Mouse (Mus musculus) liver (tissue): ENCODE data around the gene Fktn.
"Not testable (repeated sequence)": the region's sequence is repeated elsewhere in the genome, so short reads cannot be mapped to it uniquely, and the experiment has no call there.

ENCODE experiments used
- DNase-seq: peaks from one replicate; pipeline ENCODE4 v3.0.0-alpha.2; 2020; ENCODE audit warnings: mixed read lengths

Gene Fktn

DNA sequence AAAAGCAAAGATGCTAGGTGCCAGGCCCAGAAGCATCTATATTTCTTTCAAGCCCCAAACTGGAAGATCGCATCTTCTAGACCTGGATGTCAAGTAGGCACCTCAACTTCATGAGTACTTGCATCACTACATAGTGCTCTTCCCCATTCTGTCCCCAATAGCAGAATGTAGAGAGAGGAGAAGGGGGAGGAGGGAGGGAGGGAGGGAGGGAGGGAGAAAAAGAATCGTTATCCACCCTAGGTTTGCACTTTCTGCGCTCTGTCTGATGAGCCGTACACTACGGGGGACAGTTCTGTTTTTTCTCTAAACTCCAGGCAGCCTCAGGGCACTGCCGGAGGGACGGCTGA, at the start of gene Fktn:
Gene Fktn (plus strand): TSS at position 295 of the 347 bp plus-strand sequence.
- DNase-seq: no peak

DNA sequence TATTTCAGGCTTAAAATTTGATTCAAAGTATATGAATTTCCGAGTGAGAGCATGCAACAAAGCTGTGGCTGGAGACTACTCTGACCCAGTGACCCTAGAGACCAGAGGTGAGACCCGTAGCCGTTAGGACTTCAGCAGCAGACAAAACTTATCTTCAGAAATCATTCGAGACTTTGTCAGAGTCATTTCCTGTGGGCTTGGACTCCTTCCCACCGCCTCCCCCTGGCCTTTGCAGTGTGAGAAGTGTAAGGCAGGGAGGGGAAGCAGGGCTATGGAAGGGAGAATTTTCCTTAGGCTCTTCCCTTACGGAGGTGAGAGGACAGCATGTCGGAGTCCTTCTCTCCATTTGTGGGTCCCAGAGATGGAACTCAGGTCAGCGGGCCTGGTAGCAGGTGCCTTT, 31.7 kb upstream of the Fktn start:
- DNase-seq: no peak

DNA sequence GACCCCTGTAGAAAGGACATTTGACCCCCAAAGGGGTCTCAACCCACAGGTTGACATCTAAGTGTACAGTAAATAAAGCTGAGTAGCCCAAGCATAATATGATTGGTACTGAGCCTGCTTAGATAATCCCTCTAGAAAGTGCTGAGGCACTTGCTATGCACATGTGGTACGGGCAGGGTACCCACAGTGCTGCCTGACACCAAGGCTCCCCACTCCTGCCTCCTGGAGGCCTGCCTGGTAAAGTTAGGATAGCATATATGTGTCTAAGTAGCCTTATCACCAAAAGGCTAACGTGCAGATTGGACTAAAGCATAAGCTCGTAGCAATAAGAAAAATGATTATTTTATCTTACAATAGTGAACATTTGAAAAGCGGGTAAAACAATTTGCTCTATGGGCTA, 24.8 kb upstream of the Fktn start:
- DNase-seq: no peak

DNA sequence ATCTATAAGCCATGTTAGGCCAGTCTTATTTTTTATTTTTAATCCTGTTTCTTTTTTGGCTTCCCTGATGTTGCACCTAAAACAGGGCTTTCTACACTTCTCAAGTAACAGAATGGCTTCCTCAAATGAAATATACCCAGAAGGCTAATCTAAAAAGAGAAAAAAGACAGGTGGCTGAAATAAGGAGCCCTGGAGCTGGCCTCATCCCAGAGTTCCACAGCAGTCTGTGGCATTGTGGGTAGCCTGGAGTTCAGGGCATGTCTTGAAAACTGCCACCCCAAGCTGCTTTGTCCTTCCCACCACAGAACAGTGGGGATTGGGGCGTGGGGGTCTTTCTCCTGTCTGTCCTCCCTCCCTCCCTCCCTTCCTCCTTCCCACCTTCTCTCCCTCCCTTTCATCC, 22.4 kb upstream of the Fktn start:
- DNase-seq: no peak

DNA sequence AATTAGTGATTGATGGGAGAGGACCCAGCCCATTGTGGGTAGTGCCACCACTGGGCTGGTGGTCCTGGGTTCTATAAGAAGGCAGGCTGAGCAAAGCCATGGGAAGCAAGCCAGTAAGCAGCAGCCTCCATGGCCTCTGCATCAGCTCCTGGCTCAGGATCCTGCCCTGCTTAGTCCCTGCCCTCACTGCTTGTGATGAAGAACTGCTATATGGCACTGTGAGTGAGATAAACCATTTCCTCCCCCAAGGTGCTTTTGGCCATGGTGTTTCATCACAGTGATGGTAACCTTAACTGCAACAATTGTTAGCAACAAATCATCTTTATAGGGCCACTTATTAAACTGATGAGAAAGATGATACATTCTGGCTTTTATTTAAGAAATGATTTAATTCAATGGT, 4.6 kb upstream of the Fktn start:
- DNase-seq: not testable (repeated sequence)

DNA sequence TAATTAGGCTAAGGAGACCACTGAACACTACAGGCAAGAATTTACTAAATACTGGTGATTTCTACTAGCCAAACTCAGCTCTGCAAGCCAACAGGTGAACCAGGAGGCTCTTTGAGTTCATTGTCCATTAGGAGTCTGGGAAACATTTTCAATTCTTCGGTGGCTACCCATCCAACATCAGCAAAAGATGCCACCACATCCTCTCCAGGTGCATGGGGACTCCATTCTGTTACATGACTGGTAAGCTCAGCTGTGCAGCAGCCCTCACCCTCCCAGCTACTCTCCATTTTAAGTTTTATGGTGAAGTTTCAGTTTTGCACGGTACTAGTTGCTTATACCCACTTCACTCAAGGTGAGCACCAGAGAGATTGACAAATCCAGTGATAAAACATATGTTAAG, 3.8 kb upstream of the Fktn start:
- DNase-seq: no peak

DNA sequence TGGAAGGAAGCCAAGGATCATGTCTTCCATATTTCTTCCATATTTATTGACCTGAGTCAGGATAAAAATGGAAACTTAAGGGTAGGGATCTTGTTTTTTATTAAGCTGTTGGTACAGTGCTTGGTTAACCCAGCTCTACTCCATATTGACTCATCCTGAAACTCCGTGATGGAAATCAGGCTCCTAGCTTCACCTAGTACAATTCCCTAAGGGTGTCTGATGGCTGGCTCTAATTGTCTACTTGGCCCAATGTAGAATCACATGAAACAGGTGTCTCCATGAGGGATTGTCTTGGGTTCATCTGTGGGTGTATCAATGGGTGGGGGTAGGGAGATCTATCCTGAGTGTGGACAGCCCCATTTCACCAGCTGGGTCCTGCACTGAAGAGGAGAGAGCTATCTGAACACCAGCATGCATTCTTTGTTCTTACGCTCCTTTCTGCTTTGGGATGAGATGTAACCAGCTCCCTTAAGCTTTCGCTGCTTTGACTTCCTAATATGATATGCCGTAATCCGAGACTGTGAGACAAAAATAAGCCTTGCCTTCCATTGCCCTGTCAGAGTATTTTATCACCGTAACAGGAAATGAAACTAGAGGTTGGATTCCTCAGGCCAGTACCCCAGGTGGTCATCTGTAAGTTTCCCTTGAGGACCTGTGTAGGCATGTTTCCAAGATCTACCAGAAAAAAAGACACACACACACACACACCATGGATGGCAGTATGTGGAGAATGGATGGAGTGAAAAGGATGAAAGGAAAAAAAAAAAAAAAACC, 3.1 kb upstream of the Fktn start:
- no peak for DNase-seq

DNA sequence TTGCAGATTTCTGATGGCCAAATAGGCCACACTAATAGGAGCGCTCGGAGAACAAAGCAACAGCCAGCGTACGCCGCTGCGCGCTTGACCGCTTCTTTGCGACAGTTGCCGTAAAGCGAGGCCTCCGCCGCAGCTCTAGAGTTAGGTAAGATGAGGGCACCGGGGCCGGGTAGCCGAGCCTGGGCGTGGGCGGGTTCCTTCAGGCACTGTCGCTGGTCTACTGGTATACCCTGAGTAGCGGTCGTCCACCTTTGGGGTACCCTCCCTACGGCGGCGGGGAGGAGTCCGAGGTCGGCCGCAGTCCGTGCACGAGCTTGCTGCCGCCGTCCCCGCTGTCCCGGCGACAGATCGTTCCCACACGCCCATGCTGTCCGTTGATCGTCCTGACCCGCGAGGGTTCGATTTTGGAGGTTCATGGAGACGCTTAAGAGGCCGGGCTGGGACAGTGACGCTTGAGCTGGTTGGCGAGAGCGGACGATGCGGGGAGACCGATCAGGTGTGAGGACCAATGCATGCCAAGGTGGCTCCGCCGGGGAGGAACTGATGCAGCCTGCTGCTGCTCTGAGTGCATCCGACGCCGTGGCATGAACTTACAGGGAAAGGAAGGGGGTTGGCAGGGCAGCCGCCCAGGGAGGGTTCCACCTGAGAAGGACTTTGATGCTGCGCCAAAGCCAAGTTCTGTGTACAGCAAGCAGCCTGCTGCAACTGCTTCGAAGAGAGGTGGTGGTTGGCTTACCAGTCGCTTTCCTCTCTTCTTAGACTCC, 435 bp downstream of the Fktn start:
- peak; percentile 90 for DNase-seq

DNA sequence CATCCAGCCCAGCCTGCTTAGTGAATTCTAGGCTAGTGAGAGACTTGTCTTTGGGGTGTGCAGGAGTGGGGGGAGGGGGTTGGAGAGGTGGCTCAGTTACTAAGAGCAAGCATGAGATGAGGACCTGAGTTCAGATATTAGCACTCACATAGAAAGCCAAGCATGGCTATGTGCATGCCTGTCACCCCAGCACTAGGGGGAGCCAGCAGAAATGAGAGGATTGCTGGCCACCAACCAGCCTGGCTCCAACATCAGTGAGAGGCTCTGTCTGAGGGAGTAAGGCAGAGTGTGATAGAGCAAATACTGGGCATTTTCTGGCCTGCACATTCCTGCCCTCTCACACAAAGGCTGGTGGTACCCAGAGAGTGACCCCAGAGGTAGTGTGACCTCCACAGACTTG, 2.2 kb downstream of the Fktn start:
- peak; percentile 8 for DNase-seq

- no peak for DNase-seq
These were observed 3.7 kb downstream of the Fktn start for GRCm38 (mm10) chr4:53717546-53717945.

- no peak for DNase-seq
These were observed 4.5 kb downstream of the Fktn start for GRCm38 (mm10) chr4:53718261-53718660.

DNA sequence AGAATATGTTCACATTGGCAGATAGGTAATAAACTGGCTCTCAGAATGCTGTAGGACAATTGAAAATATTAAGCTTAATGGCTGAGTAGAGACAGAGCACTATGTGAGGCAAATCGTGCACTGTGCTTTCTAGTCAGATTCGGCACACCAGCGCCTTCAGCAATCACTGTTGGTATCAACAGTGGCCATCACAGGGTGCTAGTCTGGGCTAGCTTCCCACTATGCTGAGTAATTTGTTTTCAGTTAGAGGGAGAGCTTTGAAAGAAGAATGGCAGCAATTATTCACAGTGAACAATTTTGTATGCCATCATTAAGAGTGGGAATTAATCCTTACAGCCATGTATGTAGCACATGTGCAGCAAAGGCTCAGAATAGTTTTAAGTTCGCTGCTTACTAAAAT, 8.7 kb downstream of the Fktn start:
- DNase-seq: no peak

DNA sequence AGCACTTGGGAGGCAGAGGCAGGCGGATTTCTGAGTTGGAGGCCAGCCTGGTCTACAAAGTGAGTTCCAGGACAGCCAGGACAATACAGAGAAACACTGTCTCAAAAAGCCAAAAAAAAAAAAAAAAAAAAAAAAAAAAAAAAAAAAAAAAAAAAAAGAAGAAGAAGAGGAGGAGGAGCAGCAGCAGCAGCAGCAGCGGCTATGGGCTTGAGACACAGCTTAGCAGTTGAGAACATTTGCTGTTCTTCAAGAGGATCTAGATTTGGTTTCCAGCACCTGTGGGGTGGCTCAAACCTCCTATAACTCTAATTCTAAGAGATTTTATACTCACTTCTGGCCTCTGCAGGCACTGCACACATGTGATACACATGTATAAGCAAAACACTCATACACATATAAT, 12.3 kb downstream of the Fktn start:
- not testable (repeated sequence) for DNase-seq

DNA sequence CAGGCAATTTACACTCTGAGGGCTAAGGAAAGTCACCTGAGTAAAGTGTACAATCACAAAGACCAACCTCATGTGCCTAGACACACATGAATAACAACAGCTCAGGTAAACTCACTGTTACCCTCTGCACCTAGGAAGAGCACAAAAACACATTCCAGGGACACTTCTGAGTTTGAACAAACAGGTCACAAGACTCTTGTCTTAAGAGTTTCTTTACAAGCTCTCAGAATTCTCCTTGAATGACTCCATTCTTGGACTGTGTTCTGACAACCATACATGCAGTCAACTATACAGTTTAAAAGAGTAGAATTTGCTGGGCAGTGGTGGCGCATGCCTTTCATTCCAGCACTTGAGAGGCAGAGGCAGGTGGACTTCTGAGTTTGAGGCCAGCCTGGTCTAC, 14.3 kb downstream of the Fktn start:
- no peak for DNase-seq

GRCm38 (mm10) chr4:53738956-53739616, 25.3 kb downstream of the Fktn start:
- DNase-seq: no peak

DNA sequence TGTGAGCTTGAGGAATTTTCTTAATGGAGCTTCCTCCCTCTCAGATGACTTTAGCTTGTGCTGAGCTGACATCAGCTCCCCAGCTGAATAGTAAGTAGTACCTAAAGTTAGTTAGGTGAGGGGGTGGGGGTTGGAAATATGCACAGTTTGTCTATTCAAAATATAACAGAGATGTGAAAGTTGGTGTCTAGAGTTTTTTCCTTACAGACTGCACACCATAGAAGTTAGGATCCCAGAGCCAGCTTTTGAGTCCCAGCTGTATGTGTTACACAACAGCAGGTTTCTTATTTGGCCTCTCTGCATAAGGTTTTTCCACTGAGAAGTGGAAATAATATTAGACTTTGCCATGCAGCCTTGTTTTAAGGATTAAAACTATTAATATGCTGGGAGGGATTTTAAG, 36.0 kb downstream of the Fktn start:
- DNase-seq: no peak

GRCm38 (mm10) chr4:53750391-53751120, 36.8 kb downstream of the Fktn start:
- no peak for DNase-seq

DNA sequence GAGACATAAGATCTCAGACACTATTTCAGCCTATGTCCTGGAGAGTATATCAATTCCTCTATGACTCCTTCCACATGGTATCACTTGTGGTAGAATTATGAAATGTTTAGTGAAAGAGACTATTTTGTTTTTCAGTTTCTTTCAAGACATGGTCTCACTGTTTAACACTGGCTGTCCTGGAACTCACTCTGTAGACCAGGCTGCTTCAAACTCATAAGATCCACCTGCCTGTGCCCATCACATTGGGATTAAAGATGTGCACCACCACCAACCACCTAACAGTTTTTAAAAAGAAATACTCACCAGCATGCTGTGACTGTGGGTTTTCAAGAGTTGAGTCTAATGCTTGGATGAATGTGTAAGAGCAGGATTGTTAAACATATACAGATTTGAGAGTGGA, 43.2 kb downstream of the Fktn start:
- no peak for DNase-seq

DNA sequence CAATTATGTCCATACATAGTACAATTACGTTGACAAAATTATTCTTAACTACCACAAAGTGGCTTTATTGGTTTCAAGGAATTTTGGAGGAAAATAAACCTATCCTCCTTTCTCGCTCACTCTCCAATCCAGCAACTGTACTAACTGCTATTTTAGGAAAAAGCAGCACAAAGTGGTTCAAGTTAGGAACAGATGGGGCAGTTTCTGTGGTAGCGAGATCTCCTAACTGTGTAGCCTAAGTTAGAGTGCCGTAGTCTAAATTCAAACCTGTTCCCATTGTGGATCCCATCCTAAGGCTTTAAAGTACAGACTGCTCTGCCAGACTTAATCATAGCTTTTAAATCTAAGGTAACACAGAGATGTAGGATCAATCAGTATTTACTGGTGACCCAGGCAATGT, 45.0 kb downstream of the Fktn start:
- DNase-seq: no peak

DNA sequence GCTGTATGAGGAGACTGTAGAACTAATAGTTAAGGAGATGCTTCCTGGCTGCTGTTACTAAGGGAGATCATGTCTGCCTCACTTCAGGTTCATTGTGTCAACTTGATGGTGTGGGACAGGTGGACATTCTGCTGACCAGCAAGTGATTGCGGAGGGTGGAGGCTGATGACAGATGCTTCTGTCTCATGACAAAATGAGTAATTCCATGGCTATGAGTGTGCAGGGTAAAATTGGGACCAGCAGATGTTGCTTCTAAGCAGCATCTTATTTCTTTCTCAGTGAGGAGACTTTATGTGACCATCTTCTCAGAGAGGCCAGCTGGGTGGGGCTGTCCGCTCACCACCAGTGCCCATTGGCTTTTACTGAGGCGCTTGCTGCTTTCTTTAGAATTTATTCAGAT, 45.9 kb downstream of the Fktn start:
- no peak for DNase-seq

GRCm38 (mm10) chr4:53762501-53762900, 48.7 kb downstream of the Fktn start:
- DNase-seq: no peak

DNA sequence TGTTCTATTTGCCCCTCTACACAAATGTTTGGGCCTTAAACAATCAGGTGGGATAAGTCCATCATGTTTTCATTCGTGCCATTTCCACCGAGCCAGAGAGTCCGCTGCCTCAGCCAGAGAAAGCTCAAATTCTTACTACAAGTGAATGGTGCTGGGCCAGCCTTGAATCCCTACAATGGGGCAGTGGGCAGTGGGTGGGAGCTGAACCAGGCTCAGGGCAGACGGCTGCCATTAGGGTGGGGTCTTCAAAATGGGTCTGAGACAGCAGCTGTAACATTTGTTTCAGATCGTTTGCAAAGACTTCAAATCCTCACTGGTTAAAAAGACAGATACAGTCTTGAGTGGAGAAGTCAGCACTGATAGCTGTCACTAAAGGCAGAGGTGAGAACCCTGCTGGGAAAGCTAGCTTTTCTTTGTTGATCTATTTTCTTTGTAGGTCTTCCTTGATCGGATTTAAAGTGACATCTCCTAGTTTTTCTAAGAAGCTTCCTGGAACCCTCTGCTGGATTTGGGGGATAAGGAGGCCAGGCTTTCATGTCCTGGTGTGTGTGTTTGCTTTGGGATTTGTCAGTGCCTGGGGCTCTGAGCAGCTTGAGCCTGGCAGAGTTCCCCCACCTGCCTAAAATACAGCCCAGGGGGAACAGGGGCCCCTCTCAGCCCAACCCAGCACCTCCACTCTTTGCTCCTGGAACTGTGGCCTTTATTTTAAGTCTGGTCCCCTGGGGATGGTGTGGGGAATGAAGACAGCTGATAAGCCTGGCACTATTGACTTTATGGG, 57.3 kb downstream of the Fktn start:
- DNase-seq: no peak

DNA sequence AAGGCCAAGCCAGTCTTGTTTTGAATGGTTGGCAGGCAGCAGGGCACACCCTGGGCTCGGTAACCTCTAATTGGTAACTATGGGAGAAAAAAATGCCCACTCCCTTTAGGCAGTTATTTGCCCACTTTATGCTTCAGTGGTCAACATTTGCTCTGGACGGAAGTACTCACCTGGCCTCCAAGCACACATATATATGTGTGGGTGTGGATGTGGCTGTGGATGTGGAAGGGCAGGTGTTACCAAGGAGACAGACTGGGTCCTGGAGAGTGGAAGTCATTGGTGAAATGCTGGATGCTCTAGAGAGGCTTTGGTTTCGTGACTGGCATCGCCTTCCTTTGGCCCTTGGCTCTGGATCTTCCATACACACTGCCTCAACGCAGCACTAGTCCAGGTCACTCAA, 58.2 kb downstream of the Fktn start:
- no peak for DNase-seq
